Mouse (Mus musculus): ENCODE data around the gene Dgcr8. TPM values are rescaled to one million over a fixed set of nuclear protein-coding genes. Genes with fewer than 3 reads are reported as not detected.
"Not testable (repeated sequence)": the region's sequence is repeated elsewhere in the genome, so short reads cannot be mapped to it uniquely, and the experiment has no call there.

Gene Dgcr8
- polyA plus RNA-seq, 1 experiment from 2014 or later: 29.0 TPM

GRCm38 (mm10) chr16:18321443-18321842 is 32.4 kb upstream of the Dgcr8 start:
- WGBS: 85% methylated on average over 2 of the region's 2 CpGs
- Histone ChIP-seq H3K36me3 (ENCODE audit: control insufficient read depth, insufficient read depth, low read length) (peaks cover 7% of the 10 kb centered on the region; the same call in 1 of the 2 replicates), H3K4me2 (no peak overlapping the region), H3K27ac (ENCODE audit: low read depth, low read length) (no peak overlapping the region), H3K9ac (ENCODE audit: low read depth, low read length) (no peak overlapping the region), H3K4me1 (replicated peaks; ENCODE audit: control insufficient read depth, insufficient read depth, low read length) (no peaks in the 10 kb centered on the region), H3K27me3 (replicated peaks; ENCODE audit: control insufficient read depth, insufficient read depth, low read length) (no peaks in the 10 kb centered on the region), H3K9me3 (ENCODE audit: control insufficient read depth, low read length) (no peaks in the 10 kb centered on the region), H3K4me3 (ENCODE audit: low read depth, low read length) (no peak overlapping the region)
- DNase-seq (ENCODE audit: low spot score): no peak
- no peak for ATAC-seq (replicated peaks; ENCODE audit: low FRiP score)

- no peak overlapping the region for H3K4me2 ChIP-seq
- H3K9ac ChIP-seq (ENCODE audit: low read depth, low read length): no peak overlapping the region
- no peak overlapping the region for H3K27ac ChIP-seq (ENCODE audit: low read depth, low read length)
- no peak overlapping the region for H3K4me3 ChIP-seq (ENCODE audit: low read depth, low read length)
- 74% methylated on average over 3 of the region's 3 CpGs for WGBS
- no peak for ATAC-seq (replicated peaks; ENCODE audit: low FRiP score)
- no peaks in the 10 kb centered on the region for H3K27me3 ChIP-seq (replicated peaks; ENCODE audit: control insufficient read depth, insufficient read depth, low read length)
- no peaks in the 10 kb centered on the region for H3K4me1 ChIP-seq (replicated peaks; ENCODE audit: control insufficient read depth, insufficient read depth, low read length)
- H3K9me3 ChIP-seq (ENCODE audit: control insufficient read depth, low read length): no peaks in the 10 kb centered on the region
- DNase-seq (ENCODE audit: low spot score): no peak
- H3K36me3 ChIP-seq (ENCODE audit: control insufficient read depth, insufficient read depth, low read length): peaks cover 4% of the 10 kb centered on the region; the same call in 1 of the 2 replicates
Observed at GRCm38 (mm10) chr16:18318992-18319391, 29.9 kb upstream of the Dgcr8 start.

DNA sequence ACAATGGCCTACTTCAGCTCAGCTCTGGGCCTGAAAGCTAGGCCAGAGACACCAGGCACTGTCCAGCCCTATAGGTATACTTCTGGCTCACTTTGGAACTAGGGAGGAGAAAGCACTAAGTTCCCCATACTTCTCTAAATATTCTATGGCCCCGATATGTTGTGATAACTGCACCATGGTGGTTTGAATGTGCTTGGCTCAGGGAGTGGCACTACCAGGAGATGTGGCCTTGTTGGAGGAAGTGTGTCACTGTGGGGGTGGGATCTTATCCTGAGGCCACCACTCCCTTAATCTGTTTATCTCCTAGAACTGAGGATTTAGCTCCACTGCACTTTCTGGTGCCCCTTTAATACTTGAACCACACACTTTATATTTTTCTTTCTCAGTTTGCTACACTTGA is 19.1 kb upstream of the Dgcr8 start:
- no peak for DNase-seq (ENCODE audit: low spot score)
- Histone ChIP-seq H3K4me3 (ENCODE audit: low read depth, low read length) (no peak overlapping the region), H3K4me1 (replicated peaks; ENCODE audit: control insufficient read depth, insufficient read depth, low read length) (no peaks in the 10 kb centered on the region), H3K36me3 (ENCODE audit: control insufficient read depth, insufficient read depth, low read length) (peaks cover 28% of the 10 kb centered on the region), H3K27me3 (replicated peaks; ENCODE audit: control insufficient read depth, insufficient read depth, low read length) (no peaks in the 10 kb centered on the region), H3K9ac (ENCODE audit: low read depth, low read length) (no peak overlapping the region), H3K9me3 (ENCODE audit: control insufficient read depth, low read length) (no peaks in the 10 kb centered on the region), H3K4me2 (no peak overlapping the region), H3K27ac (ENCODE audit: low read depth, low read length) (no peak overlapping the region)
- WGBS: 61% methylated on average over 1 of the region's 1 CpGs
- no peak for ATAC-seq (replicated peaks; ENCODE audit: low FRiP score)

DNA sequence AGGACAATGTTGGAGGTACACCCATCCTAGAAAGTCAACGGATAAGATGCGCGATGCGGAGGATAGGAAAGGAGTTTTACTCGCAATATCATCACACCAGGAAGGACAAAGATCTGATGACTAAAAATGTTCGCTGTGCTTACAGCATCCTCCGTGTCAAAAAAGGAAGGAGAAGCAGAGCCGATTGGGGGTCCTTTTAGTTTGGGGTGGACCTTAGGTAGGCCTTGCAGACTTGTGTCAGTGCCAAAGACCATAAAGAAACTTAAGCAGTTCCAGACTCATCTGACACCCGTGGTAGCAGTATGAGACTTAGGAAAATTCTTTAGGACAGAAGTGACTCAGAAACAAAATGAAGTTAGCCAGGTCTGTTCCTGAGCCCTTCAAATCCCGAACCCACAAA is 568 bp upstream of the Dgcr8 start:
- H3K9me3 ChIP-seq (ENCODE audit: control insufficient read depth, low read length); ATAC-seq (replicated peaks; ENCODE audit: low FRiP score); H3K27me3 ChIP-seq (replicated peaks; ENCODE audit: control insufficient read depth, insufficient read depth, low read length); DNase-seq (ENCODE audit: low spot score): not testable (repeated sequence)
- WGBS: 8% methylated on average over 7 of the region's 10 CpGs
- Histone ChIP-seq H3K27ac (ENCODE audit: low read depth, low read length) (peak overlapping the region; percentile 92; the same call in 1 of the 2 replicates), H3K4me1 (replicated peaks; ENCODE audit: control insufficient read depth, insufficient read depth, low read length) (peaks cover 20% of the 10 kb centered on the region), H3K36me3 (ENCODE audit: control insufficient read depth, insufficient read depth, low read length) (peaks cover 15% of the 10 kb centered on the region), H3K4me3 (ENCODE audit: low read depth, low read length) (peak overlapping the region; percentile 95), H3K9ac (ENCODE audit: low read depth, low read length) (peak overlapping the region; percentile 60), H3K4me2 (peak overlapping the region; percentile 54)

- peak overlapping the region; percentile 95 for H3K4me3 ChIP-seq (ENCODE audit: low read depth, low read length)
- peak overlapping the region; percentile 92 for H3K27ac ChIP-seq (ENCODE audit: low read depth, low read length)
- H3K36me3 ChIP-seq (ENCODE audit: control insufficient read depth, insufficient read depth, low read length): peaks cover 24% of the 10 kb centered on the region
- under 1% methylated on average over 31 of the region's 31 CpGs for WGBS
- H3K9ac ChIP-seq (ENCODE audit: low read depth, low read length): peak overlapping the region; percentile 98
- DNase-seq (ENCODE audit: low spot score): no peak
- H3K9me3 ChIP-seq (ENCODE audit: control insufficient read depth, low read length): no peaks in the 10 kb centered on the region
- peaks cover 20% of the 10 kb centered on the region for H3K4me1 ChIP-seq (replicated peaks; ENCODE audit: control insufficient read depth, insufficient read depth, low read length)
- H3K27me3 ChIP-seq (replicated peaks; ENCODE audit: control insufficient read depth, insufficient read depth, low read length): no peaks in the 10 kb centered on the region
- H3K4me2 ChIP-seq: peak overlapping the region; percentile 99
- ATAC-seq (replicated peaks; ENCODE audit: low FRiP score): peak; percentile 88
Observed at GRCm38 (mm10) chr16:18288581-18289061, 425 bp downstream of the Dgcr8 start.

DNA sequence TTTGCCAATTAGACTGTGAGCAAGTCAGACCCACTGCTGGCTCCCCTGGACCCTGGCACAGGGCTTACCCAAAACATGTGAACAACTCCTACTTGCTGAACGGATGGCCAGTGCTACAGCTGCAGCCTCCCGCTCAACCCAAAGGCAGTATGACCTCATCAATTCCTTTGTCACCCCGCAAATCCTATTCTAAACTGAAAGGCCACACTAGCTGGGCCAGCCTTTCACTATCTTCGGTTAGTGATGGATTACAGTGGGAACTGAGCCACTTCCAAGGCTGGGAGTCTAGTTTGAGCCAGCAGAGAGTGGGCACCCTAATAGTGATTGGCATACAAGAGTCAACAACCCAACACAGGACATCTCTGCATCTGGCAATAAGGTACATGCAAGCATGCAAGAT is 880 bp downstream of the Dgcr8 start:
- H3K36me3 ChIP-seq (ENCODE audit: control insufficient read depth, insufficient read depth, low read length): peaks cover 28% of the 10 kb centered on the region
- peak overlapping the region; percentile 99 for H3K4me2 ChIP-seq
- DNase-seq (ENCODE audit: low spot score) (peak; percentile 35), ATAC-seq (replicated peaks; ENCODE audit: low FRiP score) (no peak)
- H3K4me1 ChIP-seq (replicated peaks; ENCODE audit: control insufficient read depth, insufficient read depth, low read length): peaks cover 20% of the 10 kb centered on the region
- H3K9ac ChIP-seq (ENCODE audit: low read depth, low read length): peak overlapping the region; percentile 98
- peak overlapping the region; percentile 92 for H3K27ac ChIP-seq (ENCODE audit: low read depth, low read length)
- H3K27me3 ChIP-seq (replicated peaks; ENCODE audit: control insufficient read depth, insufficient read depth, low read length): no peaks in the 10 kb centered on the region
- 2% methylated on average over 4 of the region's 4 CpGs for WGBS
- H3K4me3 ChIP-seq (ENCODE audit: low read depth, low read length): peak overlapping the region; percentile 95
- no peaks in the 10 kb centered on the region for H3K9me3 ChIP-seq (ENCODE audit: control insufficient read depth, low read length)

GRCm38 (mm10) chr16:18275166-18275565 is 13.9 kb downstream of the Dgcr8 start:
- Histone ChIP-seq H3K36me3 (ENCODE audit: control insufficient read depth, insufficient read depth, low read length) (peaks cover 68% of the 10 kb centered on the region), H3K4me3 (ENCODE audit: low read depth, low read length) (no peak overlapping the region), H3K9ac (ENCODE audit: low read depth, low read length) (no peak overlapping the region), H3K9me3 (ENCODE audit: control insufficient read depth, low read length) (no peaks in the 10 kb centered on the region), H3K4me2 (no peak overlapping the region), H3K4me1 (replicated peaks; ENCODE audit: control insufficient read depth, insufficient read depth, low read length) (no peaks in the 10 kb centered on the region), H3K27ac (ENCODE audit: low read depth, low read length) (no peak overlapping the region), H3K27me3 (replicated peaks; ENCODE audit: control insufficient read depth, insufficient read depth, low read length) (no peaks in the 10 kb centered on the region)
- DNase-seq (ENCODE audit: low spot score) (no peak), ATAC-seq (replicated peaks; ENCODE audit: low FRiP score) (no peak)
- 90% methylated on average over 2 of the region's 2 CpGs for WGBS

DNA sequence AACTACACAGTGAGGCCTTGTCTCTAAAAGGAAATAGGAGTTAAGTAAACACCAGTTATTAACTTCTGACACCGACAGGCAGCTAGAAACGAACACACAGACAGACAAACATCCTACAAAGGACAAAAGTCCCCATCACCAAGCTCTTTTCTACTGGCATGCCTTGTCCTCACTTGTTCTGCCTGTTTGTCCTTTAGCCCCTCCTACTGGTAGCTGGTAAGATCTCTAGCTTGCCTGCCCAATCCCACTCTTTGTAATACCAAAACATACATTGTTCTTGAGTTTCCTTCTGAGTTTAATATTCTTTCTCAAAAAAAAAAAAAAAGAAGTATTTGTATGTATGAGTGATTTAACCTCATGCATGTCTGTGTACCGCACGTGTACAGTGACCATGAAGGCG is 20.9 kb downstream of the Dgcr8 start:
- H3K27ac ChIP-seq (ENCODE audit: low read depth, low read length): no peak overlapping the region
- H3K27me3 ChIP-seq (replicated peaks; ENCODE audit: control insufficient read depth, insufficient read depth, low read length): no peaks in the 10 kb centered on the region
- H3K36me3 ChIP-seq (ENCODE audit: control insufficient read depth, insufficient read depth, low read length): peaks cover 48% of the 10 kb centered on the region
- no peak for ATAC-seq (replicated peaks; ENCODE audit: low FRiP score)
- H3K4me3 ChIP-seq (ENCODE audit: low read depth, low read length): no peak overlapping the region
- DNase-seq (ENCODE audit: low spot score): no peak
- 89% methylated on average over 5 of the region's 5 CpGs for WGBS
- H3K9me3 ChIP-seq (ENCODE audit: control insufficient read depth, low read length): no peaks in the 10 kb centered on the region
- no peak overlapping the region for H3K9ac ChIP-seq (ENCODE audit: low read depth, low read length)
- H3K4me1 ChIP-seq (replicated peaks; ENCODE audit: control insufficient read depth, insufficient read depth, low read length): no peaks in the 10 kb centered on the region
- H3K4me2 ChIP-seq: no peak overlapping the region

DNA sequence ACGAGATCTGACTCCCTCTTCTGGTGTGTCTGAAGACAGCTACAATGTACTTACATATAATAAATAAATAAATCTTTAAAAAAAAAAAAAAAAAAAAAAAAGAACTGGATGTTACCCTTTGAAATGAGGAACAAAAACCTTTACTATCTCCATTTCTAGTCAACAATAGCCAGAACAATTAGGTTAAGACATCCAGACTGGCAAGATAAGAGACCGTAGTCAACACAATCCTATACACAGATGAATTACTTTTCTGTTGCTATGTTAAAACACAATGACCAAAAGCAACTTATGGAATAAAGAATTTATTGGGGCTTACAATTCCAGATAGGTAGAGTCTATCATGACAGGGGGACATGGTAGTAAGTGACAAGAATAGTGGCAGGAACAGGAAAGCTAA is 24.0 kb downstream of the Dgcr8 start:
- peaks cover 49% of the 10 kb centered on the region for H3K36me3 ChIP-seq (ENCODE audit: control insufficient read depth, insufficient read depth, low read length)
- no peak overlapping the region for H3K27ac ChIP-seq (ENCODE audit: low read depth, low read length)

More for the DNA sequence above, 24.0 kb downstream of the Dgcr8 start:
- no peaks in the 10 kb centered on the region for H3K27me3 ChIP-seq (replicated peaks; ENCODE audit: control insufficient read depth, insufficient read depth, low read length)
- no peak for ATAC-seq (replicated peaks; ENCODE audit: low FRiP score)
- WGBS: 72% methylated on average over 2 of the region's 2 CpGs
- no peak for DNase-seq (ENCODE audit: low spot score)
- H3K4me2 ChIP-seq: no peak overlapping the region
- H3K4me3 ChIP-seq (ENCODE audit: low read depth, low read length): no peak overlapping the region
- no peak overlapping the region for H3K9ac ChIP-seq (ENCODE audit: low read depth, low read length)
- H3K9me3 ChIP-seq (ENCODE audit: control insufficient read depth, low read length): no peaks in the 10 kb centered on the region
- no peaks in the 10 kb centered on the region for H3K4me1 ChIP-seq (replicated peaks; ENCODE audit: control insufficient read depth, insufficient read depth, low read length)
